ENCODE assay signal across 14 mouse cellular contexts in the genomic region with DNA sequence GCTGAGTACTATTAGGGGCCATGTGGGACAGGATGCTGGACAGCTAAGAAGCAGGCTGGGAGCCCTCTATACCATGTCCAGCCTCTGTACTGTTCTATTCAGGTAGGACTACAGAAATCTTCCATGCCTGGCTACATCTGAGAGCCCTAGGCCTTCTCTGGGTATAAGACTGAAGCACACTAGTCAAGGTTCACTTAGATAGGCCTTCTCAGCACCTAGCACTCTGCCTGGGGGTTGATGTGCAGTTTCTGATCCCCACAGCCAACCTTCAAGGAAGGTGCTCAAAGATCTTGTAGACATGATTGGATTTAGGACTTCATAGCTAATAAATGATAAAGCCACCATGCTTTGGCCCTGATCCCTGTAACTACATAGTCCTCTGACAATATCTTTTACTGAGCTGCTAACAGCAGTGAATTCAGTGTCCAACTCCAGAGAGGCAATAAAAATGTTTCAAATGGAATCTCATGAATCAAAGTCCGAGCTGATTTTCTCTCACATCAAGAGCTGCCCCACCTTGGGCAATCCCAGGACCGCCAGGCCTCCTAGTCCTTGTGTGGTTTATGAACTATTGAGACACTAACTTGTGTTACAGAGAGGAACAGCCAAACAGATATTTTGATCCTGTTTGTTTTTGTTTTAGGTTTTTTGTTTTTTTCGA.
"Had no signal": no experiment of that assay in that cellular context is flagged by ENCODE, and none has a peak within 500 bp of the region (broad histone marks: within the 10 kb centered on the region; RNA-seq: fewer than 3 reads in every experiment).

No protein-coding gene starts in this region.

- H3K4me1 ChIP-seq: midbrain, embryonic 12.5 days had no signal

- H3K27ac ChIP-seq: liver, embryonic 13.5 days; lung, embryonic 15.5 days; macrophage; midbrain, embryonic 12.5 days had no signal

- DNase-seq: kidney, adult 8-10 months; kidney, postnatal 25 days; layer of hippocampus, adult 9-11 months; liver, embryonic 13.5 days; liver, postnatal 0 days; lung, postnatal 14 days; right cerebral cortex, postnatal 14 days; thymus, adult 18-20 months; thymus, postnatal 25 days had no signal

- H3K4me2 ChIP-seq: liver, embryonic 13.5 days; lung, embryonic 15.5 days; midbrain, embryonic 12.5 days had no signal

- H3K9ac ChIP-seq: liver, embryonic 13.5 days; liver, postnatal 0 days; lung, embryonic 15.5 days; midbrain, embryonic 12.5 days had no signal

- H3K27me3 ChIP-seq: liver, embryonic 13.5 days; lung, embryonic 15.5 days; megakaryocyte, embryonic 14.5 days; midbrain, embryonic 12.5 days had no signal

- H3K36me3 ChIP-seq: liver, embryonic 13.5 days; lung, embryonic 15.5 days had no signal

- H3K4me3 ChIP-seq: limb, embryonic 10.5 days; liver, embryonic 13.5 days; lung, embryonic 15.5 days; midbrain, embryonic 12.5 days had no signal

- H3K9me3 ChIP-seq: limb, embryonic 10.5 days; liver, embryonic 13.5 days; lung, embryonic 15.5 days; megakaryocyte, embryonic 14.5 days; midbrain, embryonic 12.5 days had no signal
